Mouse (Mus musculus) heart, adult 18-20 months (tissue): ENCODE results near the gene Rgl1. TPM values are rescaled to one million over a fixed set of nuclear protein-coding genes. Genes with fewer than 3 reads are reported as not detected.

ENCODE experiments used
- DNase-seq, 2 experiments: peaks; one replicate each; pipeline ENCODE4 v3.0.0; 2021 to 2022; ENCODE audit warnings: mixed read lengths in 1 of 2
- total RNA-seq, 2 experiments: library from RNA; stranded (reverse); gene quantifications; 2 replicates each; pipeline ENCODE4 v1.2.3; 2021

Rgl1 gene
- total RNA-seq, 2 experiments from 2014 or later: 23.5 to 25.8 TPM

DNA sequence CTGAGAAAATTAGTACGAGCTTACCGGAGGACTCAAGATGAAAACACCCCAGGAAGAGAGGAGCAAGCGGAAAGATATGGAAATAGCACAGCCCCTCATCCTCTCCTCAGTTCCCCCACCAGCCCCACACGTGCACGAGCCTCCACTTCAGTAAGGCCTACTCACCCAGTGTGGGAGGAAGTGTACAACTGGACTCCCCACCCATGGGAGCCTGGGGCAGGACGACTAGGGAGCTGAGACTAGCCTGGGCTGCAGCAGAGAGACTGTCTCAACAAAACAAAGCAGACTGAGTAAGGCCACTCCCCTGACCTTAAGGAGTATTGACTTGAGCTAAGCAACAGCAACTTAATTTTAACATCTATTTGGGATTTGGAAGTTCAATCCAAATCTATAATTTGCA is 48.0 kb downstream of the Rgl1 start:
- peak in 1 of 2 experiments; percentile 10 for DNase-seq

DNA sequence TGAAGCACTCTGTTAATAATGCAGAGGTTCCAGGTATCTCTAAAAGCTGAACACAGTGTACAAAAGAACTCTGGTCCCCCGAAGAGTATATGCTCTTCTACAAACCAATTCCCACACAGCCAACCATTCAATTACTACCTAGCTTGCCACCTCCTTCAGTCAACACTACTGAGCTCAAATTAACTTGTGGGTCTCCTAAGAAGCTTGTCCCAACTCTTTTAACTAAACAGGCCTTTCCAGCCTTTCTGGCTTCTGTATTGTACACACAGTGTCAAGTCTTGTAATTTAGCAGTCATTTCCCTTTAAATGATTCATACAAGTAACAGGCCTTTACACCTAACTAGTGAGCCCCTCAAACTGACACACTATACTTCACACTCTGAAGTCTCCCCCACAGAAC is 48.8 kb downstream of the Rgl1 start:
- DNase-seq: no peak

DNA sequence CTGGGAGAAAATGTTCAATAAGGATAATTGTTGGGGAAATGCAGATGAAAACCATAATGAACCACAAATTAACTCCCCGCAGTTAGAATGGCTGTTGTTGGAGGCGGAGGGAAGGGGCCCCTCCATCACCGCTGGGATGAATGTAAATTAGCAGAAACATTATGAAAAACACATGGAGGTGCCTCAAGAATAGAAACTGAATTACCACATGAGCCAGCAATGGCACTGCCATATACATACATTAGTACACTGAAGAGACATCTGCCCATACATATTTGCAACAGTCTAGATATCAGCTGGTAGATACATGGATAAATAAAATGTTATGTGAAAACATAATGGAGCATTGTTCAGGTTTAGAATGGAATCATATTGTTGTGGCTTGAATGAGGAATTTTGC is 51.7 kb downstream of the Rgl1 start:
- DNase-seq: no peak

DNA sequence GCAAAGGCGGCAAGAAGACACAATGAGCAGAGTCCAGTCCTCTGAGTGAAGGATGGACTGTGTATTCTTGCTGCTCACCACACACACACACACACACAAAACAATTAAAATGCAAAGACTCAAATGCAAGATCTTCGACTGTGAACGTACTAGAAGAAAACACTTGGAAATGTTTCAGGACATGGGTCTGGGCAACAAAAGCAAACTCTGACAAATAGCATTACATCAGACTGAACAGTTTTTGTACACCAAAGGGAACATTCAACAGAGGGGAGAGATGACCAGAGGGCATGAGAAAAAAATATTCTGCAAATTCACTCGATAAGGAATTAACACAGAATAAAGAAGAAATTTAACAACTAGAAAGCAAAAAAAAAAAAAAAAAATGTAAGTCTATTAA is 52.2 kb downstream of the Rgl1 start:
- no peak for DNase-seq

DNA sequence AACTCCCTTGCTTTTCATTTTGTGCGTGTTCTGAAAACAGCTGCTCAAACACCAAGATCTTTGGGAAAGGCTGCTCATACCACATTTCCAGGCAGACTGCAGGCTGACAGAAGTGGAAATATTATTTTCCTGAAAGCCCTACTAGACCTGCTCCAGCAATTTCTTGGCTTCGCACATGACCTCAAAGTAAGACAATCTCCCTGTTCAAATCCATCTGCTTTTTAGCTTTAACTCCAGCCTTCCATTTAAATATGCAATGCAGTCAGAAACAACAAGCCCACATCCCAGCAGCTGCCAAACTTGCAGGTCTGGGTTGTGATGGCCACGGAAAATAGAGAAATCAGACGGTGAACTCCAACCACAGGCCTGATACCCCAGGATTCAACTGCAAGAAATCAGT is 55.1 kb downstream of the Rgl1 start:
- DNase-seq: no peak

DNA sequence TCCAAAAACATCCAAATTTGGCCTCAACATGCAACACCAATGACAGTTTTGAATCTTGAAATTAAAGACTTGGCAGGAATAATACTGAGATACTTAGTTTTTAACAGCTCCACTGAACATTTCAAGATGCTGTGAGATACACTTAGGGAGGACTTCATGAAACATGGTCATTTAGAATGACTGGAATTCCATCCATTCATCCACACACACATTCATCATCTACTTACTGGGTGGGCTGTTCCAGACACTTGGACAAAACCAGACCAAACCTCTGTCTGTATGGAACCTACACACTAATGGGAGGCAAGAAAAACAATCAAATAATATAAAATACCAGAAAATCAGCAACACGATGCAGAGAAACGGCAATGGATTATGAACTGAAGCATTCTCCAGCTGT is 58.6 kb downstream of the Rgl1 start:
- no peak for DNase-seq

DNA sequence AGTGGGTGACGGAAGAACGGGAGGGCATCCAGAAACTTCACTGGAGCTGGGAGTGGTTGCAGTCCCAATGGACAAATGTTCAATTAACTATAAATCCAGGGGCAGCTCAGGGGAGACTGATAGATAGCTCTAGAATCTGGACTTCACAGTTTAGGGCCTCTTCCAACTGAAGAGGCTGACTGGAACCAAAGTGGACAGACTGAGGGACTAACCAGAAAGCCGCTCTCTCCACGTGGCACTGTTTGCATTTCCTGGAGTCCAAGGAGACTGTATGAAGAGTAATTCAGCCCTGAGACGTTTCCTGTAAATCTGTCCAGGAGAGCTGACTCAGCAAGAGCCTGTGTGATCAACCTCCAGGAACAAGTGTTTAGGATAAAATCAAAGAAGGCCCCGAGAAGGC is 62.2 kb downstream of the Rgl1 start:
- DNase-seq: no peak

DNA sequence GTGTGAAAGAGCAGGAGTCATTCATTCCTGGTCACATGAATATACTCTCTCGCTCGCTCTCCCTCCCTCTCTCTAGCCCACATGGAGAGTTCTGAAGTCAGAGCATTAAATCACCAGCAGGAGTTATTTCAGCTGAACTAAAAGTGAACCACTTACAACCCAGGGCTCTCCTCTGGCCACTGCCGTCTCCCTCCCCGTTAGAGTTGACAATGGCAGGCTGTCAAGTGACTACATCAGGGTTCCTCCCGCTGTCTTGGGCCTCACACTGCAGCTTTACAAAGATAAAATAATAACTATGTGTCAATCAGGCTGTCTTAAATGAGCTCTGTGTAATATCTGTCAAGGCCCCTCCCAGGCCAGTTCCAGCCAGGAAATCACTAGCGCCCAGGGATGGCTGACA is 63.2 kb downstream of the Rgl1 start:
- DNase-seq: peak; percentile 57 to 59

DNA sequence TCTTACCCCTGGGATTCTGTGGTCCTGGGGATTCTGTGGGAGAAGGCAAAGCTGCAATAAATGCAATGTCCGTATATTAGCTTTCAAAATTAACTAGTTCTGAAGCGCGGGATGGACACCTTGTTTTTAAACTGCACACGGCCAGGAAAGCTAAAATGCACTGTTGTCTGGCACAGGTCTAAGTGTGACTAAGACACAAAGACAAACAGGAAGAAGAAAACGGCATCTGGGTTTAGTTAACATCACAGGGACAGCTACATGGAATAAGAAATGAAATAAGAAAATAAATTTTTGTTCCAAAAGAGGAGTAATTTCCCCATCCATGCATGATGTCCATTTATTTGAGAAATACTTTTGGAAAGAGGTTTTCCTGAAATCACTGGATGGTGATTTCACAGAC is 65.1 kb downstream of the Rgl1 start:
- no peak for DNase-seq

DNA sequence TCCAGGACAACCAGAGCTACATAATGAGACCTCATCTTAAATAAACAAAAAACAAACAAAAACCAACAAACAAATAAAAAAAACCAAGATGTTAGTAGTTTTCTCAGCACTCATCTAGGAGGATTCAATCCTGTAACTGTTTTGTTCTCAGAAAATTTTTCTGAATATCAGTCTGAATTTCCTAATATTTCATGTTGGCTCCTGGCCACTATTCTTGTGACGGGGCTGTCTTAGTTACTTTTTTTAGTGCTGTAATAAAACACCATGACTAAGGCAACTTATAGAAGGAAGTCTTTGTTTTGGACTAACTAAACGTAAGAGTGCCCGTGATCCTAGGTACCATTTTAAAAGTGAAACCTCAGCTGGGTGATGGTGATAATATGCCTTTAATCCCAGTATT is 68.8 kb downstream of the Rgl1 start:
- no peak for DNase-seq

DNA sequence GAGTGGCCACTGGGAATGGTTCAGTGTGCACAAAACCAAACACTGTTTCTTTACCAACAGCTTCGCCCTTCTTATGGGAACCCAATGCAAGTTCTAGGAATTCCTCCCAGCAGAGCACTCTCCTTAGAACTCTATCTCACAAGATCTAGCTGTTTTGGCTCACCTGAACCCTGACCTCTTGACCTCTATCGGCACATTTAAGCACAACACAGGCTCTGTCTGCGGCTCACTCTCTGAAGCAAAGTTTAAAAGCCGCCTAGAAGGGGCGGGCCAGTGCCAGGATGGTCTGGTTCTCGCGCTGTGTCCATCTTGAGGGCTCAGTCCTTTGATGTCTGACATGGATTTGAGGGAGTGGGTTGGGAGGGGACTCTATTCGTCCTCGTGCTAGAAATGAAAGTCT is 70.7 kb downstream of the Rgl1 start:
- DNase-seq: no peak

DNA sequence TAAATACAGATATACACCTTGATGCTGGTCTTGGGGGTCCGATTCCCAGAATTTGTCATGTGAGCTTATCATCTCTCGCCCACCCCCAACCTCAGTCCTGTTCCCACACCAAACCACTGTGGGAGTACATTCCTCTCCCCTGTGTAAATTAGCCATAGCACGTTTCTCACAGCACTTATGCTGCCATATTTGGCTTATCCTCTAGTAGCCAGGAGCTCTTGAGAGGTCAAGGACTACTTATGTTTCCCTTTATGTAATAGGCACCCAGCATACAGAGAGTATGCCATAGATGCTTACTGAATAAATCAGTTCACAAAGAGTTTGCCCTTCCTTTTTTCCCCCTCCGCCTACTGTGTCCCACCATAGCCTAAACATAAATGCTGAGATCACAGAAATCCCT is 76.2 kb downstream of the Rgl1 start:
- DNase-seq: no peak

DNA sequence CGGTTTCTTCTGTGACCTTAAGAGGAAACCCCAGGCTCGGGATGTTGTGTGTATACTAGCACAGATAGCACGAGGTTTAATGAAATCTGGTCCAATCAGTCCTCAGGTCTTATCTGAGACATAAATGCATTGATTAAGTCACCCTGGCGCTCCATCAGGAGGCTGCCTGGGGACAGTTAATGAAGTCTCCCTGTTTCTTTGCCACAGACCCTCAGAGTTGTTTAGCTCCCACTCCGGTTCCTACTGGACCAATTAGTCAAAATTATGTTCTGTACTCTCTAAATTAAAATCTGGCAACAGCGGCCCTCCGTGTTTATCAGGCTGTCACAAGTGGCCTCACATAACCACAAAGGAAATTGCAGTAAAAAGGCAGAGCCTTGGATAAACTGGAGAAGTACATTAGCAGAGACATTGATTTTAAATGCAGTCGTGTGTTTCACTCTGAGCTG is 78.4 kb downstream of the Rgl1 start:
- no peak for DNase-seq

DNA sequence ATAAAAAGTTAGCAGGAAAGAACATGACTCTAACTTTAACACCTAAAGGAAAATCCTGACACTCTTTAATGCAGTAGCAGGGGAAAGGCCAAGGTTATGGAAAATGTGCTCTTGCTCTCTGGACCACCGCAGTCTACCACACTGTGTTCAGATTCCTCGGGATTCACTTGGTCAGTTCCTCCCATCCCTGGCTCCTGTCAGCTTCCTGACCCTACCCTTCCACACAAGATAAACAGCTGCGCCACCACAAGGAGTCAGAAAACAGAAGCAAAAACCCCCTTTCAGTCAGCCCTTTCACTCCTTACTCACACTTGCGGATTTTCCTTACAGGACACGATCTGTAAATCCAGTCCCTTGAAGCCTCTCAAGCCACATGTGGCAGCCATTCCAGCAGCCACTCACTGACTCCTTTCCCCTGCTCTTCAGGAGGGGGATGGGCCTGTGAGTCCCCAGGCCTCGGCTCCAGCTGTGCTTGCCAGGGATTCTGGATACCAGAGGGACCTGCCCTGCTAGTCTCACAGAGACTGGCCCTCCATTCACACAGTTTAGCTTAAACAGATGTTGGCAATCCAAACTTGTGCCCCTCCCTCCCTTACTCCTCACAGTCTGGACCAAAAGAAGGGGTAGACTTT is 78.9 kb downstream of the Rgl1 start:
- DNase-seq: peak; percentile 65 to 66

DNA sequence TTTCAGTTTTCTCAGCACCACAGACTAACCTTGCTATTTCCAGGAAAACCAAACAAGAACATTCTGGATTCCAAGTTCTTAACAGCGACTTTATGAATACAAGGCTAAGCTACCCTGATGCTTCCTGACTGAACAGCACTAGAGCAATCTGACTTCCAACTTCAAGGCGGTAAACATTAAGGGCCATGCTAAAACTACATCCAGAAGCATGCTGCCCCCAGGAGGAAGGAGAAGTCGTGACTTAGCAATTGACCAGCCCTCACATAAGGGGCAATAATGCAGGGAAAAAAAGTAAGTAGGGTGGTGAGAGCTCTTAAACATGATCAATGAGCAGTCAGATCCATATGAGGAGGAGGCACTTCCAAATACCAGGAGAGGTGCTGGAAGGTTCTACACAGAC is 80.6 kb downstream of the Rgl1 start:
- no peak for DNase-seq

DNA sequence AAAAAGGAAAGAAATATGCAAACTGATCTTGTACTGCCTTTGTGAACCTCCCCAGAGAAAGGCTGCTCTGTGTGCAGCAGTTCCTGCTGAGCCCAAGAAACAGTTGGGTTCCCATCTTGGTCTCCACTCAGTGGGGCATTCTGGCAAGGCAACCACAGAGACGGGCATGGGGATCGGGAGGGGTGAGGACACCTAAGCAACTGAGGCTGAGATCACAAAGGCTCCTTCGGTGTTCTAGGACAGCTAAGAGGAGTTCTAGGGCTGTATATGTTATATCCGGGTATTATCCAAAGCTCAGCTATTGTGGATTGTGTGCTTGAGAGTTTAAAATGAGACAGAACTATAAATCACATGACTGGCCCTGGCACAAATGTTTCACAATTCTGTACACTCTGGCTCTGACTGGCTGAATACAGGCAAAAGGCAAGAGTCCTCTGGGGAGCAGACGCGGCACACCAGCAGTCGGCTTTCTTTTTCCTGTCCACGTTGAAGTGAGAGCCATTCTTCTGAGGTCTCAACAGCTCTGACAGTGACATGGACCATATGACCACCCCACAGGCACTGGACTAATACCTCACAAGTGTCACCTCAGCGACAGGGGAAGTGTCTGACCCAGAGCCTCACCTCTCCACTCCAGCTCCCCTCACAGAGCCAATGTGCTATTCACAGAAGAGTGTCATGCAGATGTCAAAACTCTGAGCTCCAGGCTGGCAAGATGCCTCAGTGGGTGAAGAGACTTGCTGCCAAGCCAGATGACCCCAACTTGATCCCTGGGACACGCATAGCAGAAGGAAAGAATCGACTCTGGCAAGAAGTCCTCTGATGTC is 83.6 kb downstream of the Rgl1 start:
- DNase-seq: peak; percentile 68 to 77

DNA sequence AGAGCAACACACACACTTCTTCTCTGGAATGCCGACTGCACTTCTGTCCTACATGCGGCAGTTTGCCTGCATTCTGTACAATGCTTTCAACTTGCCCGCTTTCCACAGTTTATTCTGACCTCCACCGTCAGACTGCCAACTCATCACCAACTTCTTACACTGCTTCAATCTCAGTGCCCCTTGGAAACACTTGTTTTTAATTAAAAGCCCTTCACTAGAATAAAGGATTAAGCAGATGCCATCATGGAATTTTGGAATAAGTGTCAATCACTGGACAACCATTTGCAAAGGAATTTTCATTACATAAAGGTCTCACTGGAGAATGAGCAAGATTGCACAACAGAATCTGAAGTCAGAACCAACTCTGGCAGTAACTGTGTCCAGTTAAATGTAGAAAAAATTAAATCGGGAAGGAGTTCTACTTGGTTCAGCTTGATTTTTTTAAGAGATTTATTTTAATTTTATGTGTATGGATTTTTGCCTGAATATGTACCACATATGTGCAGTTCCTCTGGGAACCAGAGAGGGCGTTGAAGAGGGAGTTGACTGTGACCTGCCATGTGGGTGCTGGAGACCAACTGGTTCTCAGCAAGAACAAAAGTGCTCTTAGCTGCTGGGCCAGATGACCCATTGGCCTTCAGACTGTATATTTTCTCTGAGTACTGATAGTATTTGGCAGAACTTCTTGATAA is 84.3 kb downstream of the Rgl1 start:
- DNase-seq: peak; percentile 21 to 47

DNA sequence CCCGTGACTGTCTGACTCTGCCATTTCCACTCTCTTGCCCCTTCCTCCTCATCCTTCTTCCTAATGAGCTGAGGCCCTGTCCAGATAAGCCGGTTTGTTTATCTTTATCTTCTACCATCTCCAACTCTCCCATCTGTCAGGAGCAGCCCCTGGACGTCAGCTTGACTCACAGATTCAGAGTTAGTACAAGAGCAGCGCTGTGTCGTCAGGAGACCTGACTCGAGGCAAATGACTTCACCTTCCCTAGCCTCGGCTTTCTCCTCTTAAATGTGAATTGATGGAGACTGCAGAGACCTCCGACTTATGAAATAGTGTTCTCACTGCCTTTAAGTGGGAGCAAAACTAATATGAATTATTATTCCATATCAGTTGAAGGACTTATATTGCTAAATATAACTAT is 85.0 kb downstream of the Rgl1 start:
- no peak for DNase-seq

DNA sequence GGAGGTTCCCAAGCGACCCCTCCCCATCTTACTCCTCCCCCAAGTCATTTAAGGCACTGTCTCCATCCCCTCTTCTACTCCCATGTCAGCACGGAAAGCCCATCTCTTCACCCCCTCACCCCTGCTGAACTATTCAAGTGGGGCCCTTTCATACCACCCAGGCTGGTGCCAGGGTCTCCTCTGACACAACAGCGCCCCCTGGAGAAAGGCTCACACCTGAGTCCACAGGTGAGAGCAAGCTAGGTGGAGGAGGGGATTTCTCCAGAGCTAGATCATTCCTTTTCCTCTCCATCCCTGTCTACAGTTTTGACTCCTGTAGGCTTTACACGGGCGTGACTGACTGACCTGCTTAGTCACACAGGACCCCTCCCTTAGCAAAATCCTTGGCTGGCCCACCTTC is 87.7 kb downstream of the Rgl1 start:
- DNase-seq: peak; percentile 31 to 54

DNA sequence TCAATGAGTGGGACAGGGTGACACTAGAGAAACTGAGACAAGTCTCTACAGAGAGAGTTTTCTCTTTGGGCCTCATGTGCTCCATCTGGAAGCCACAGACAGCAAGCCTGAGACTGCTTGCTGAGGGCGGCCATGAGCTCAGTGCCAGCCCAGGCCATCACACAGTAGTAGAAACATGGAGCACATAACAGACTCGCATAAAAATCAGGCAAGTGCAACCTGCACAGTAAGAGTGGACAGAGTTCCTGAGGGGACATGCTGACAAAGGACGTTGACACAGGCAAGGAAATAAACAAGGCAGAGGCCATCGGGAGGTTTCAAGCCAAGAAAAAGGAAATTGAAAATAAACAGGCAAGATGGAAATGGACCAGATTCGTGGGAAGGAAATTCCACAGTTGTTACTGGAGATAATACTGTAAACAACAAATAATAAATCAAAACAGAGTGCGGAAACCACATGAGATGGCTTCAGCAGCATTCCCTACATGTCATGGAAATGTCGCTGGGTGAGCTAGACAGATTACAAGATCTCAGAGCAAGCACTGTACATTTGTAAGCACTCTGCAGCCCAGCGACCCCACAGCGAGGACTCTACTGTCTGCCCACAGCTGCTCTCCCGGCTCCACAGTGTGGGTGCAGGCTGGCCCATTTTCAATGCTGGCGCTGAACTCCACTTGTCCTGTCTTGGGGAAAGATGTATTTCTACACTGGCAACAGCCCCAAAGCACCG is 88.5 kb downstream of the Rgl1 start:
- DNase-seq: peak; percentile 20 to 33

DNA sequence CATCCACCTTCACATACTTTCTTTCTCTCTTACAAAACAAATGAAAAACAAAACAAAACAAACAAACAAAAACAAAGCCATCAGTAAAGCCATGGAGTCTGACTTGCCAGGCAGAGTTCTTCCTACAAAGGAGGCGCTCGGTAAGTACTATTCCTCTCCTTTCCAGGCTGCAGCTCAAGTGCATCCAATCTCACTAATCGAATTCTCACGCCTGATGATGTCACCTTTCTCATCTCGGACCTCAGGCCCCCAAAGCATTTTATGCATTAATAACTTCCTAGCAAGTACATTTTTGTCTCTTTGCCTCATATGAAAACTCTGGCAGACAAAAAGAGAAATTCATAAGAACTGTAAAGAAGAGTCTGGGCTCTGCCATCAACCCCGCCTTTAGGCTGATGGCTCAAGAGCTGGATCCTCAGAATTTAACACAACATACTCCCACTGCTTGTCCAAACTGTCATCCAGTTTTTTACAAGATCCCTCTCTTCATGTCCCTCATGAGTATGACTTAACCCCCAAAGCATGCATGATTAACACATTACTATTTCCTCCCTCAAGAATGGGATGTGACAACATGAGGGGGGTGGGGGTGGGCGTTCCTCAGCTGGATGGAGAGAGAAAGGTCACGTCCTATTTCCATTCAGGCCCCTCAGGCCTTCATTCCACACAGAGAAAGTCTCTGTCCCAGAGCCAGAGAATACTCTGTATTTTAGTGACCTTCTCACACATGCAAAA is 96.5 kb downstream of the Rgl1 start:
- DNase-seq: peak in 1 of 2 experiments; percentile 50

DNA sequence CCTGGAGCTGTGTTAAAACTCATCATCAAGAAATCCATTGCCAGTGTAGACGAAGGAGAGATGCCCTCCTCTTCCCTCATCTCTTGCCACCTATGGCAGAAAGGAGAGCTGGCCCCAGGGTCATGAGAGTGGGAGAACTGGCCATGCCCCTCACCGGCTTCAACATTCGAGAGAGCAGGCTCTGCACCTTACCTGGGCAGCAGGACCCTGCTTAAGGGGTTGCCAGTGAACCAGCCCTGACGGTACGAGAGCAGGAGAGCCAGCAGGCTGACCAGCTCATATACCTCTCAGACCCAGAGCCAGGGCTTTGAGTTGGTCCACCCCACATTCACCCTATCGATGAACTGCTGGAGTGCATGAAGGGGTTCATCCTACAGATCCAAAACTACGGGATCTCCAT is 105.7 kb downstream of the Rgl1 start:
- DNase-seq: no peak
